Mouse (Mus musculus): ENCODE measurements around the gene Cpsf6. TPM values are rescaled to one million over a fixed set of nuclear protein-coding genes. Genes with fewer than 3 reads are reported as not detected.

The Cpsf6 gene
- 34.4 and 38.6 TPM in 2 replicates for polyA plus RNA-seq (2015; fragmentation: Nextera tagmentation; extraction: Ambion mirVana)

- ATAC-seq, result no peak
- Histone ChIP-seq H3K27ac (ENCODE audit: low read depth) (no peak within 1 kb of the TSS), H3K36me3 (replicated peaks; ENCODE audit: insufficient read depth, low read length) (no peaks in the 10 kb centered on the region), H3K4me1 (ENCODE audit: insufficient read depth) (peaks cover 9% of the 10 kb centered on the region), H3K9me3 (ENCODE audit: low read length) (no peaks in the 10 kb centered on the region), H3K9ac (replicated peaks) (no peak within 1 kb of the TSS), H3K27me3 (ENCODE audit: insufficient read depth, low read length) (no peaks in the 10 kb centered on the region), H3K4me3 (ENCODE audit: low read depth, low read length) (no peak within 1 kb of the TSS), H3K4me2 (ENCODE audit: low read depth, low read length) (no peak within 1 kb of the TSS)
- no peak for DNase-seq
- WGBS (ENCODE audit: insufficient replicate concordance), result 66% methylated on average over 6 of the region's 6 CpGs
- TF ChIP-seq CTCF (IDR thresholded peaks at IDR 0.05; ENCODE audit: low read depth) (no peak), EP300 (IDR thresholded peaks at IDR 0.05; ENCODE audit: low read depth) (no peak)
These were observed at the start of gene Cpsf6 for GRCm38 (mm10) chr10:117379908-117380307. Gene Cpsf6, minus strand, starts transcription at chr10:117380015.

- no peak for ATAC-seq
- H3K27ac ChIP-seq (ENCODE audit: low read depth), result no peak overlapping the region
These were observed 46.8 kb upstream of the Cpsf6 start for GRCm38 (mm10) chr10:117426615-117426969.

GRCm38 (mm10) chr10:117425907-117426614 lies 46.2 kb upstream of the Cpsf6 start:
- H3K4me1 ChIP-seq (ENCODE audit: insufficient read depth), result no peaks in the 10 kb centered on the region
- no peak overlapping the region for H3K27ac ChIP-seq (ENCODE audit: low read depth)
- WGBS (ENCODE audit: insufficient replicate concordance), result 74% methylated on average over 11 of the region's 11 CpGs
- H3K4me3 ChIP-seq (ENCODE audit: low read depth, low read length), result no peak overlapping the region
- H3K4me2 ChIP-seq (ENCODE audit: low read depth, low read length), result no peak overlapping the region
- H3K27me3 ChIP-seq (ENCODE audit: insufficient read depth, low read length), result no peaks in the 10 kb centered on the region
- no peak overlapping the region for H3K9ac ChIP-seq (replicated peaks)
- no peak for DNase-seq
- H3K9me3 ChIP-seq (ENCODE audit: low read length), result no peaks in the 10 kb centered on the region
- no peak for ATAC-seq
- TF ChIP-seq CTCF (IDR thresholded peaks at IDR 0.05; ENCODE audit: low read depth), result no peak
- TF ChIP-seq EP300 (IDR thresholded peaks at IDR 0.05; ENCODE audit: low read depth), result no peak
- H3K36me3 ChIP-seq (replicated peaks; ENCODE audit: insufficient read depth, low read length), result no peaks in the 10 kb centered on the region

More at GRCm38 (mm10) chr10:117426615-117426969, 46.8 kb upstream of the Cpsf6 start:
- 74% methylated on average over 1 of the region's 1 CpGs for WGBS (ENCODE audit: insufficient replicate concordance)
- TF ChIP-seq CTCF (IDR thresholded peaks at IDR 0.05; ENCODE audit: low read depth) (no peak), EP300 (IDR thresholded peaks at IDR 0.05; ENCODE audit: low read depth) (no peak)
- H3K4me3 ChIP-seq (ENCODE audit: low read depth, low read length), result no peak overlapping the region
- H3K9ac ChIP-seq (replicated peaks), result no peak overlapping the region
- no peaks in the 10 kb centered on the region for H3K27me3 ChIP-seq (ENCODE audit: insufficient read depth, low read length)
- H3K4me2 ChIP-seq (ENCODE audit: low read depth, low read length), result no peak overlapping the region
- H3K4me1 ChIP-seq (ENCODE audit: insufficient read depth), result no peaks in the 10 kb centered on the region
- DNase-seq, result no peak
- no peaks in the 10 kb centered on the region for H3K36me3 ChIP-seq (replicated peaks; ENCODE audit: insufficient read depth, low read length)
- H3K9me3 ChIP-seq (ENCODE audit: low read length), result no peaks in the 10 kb centered on the region

GRCm38 (mm10) chr10:117425013-117425412 lies 45.2 kb upstream of the Cpsf6 start:
- Histone ChIP-seq H3K4me3 (ENCODE audit: low read depth, low read length) (no peak overlapping the region), H3K36me3 (replicated peaks; ENCODE audit: insufficient read depth, low read length) (no peaks in the 10 kb centered on the region), H3K4me1 (ENCODE audit: insufficient read depth) (no peaks in the 10 kb centered on the region), H3K9ac (replicated peaks) (no peak overlapping the region), H3K27me3 (ENCODE audit: insufficient read depth, low read length) (no peaks in the 10 kb centered on the region), H3K9me3 (ENCODE audit: low read length) (no peaks in the 10 kb centered on the region), H3K27ac (ENCODE audit: low read depth) (no peak overlapping the region), H3K4me2 (ENCODE audit: low read depth, low read length) (no peak overlapping the region)
- no peak for TF ChIP-seq EP300 (IDR thresholded peaks at IDR 0.05; ENCODE audit: low read depth)
- no peak for DNase-seq
- WGBS (ENCODE audit: insufficient replicate concordance), result 86% methylated on average over 5 of the region's 5 CpGs
- ATAC-seq, result no peak

- Histone ChIP-seq H3K4me3 (ENCODE audit: low read depth, low read length) (no peak overlapping the region), H3K27ac (ENCODE audit: low read depth) (no peak overlapping the region), H3K9me3 (ENCODE audit: low read length) (no peaks in the 10 kb centered on the region), H3K36me3 (replicated peaks; ENCODE audit: insufficient read depth, low read length) (no peaks in the 10 kb centered on the region), H3K9ac (replicated peaks) (no peak overlapping the region), H3K4me1 (ENCODE audit: insufficient read depth) (no peaks in the 10 kb centered on the region), H3K27me3 (ENCODE audit: insufficient read depth, low read length) (no peaks in the 10 kb centered on the region), H3K4me2 (ENCODE audit: low read depth, low read length) (no peak overlapping the region)
- 47% methylated on average over 3 of the region's 3 CpGs for WGBS (ENCODE audit: insufficient replicate concordance)
- ATAC-seq, result no peak
- DNase-seq, result no peak
- TF ChIP-seq CTCF (IDR thresholded peaks at IDR 0.05; ENCODE audit: low read depth) (no peak), EP300 (IDR thresholded peaks at IDR 0.05; ENCODE audit: low read depth) (no peak)
These were observed 44.5 kb upstream of the Cpsf6 start for GRCm38 (mm10) chr10:117424146-117424905.
